Mouse (Mus musculus) forebrain, postnatal 0 days (tissue): ENCODE results near the gene Slc46a3. TPM values are rescaled to one million over a fixed set of nuclear protein-coding genes. Genes with fewer than 3 reads are reported as not detected.
A peak's percentile ranks its signal among the peaks of the same experiment; 100 is the strongest.

Source experiments
- ATAC-seq: fragments of 200-750 bp; cut with Nextera tagmentation; 2 replicates; pipeline ENCODE4 v1.8.0; 2017; ENCODE audit warnings: mild to moderate bottlenecking, moderate library complexity
- DNase-seq: peaks from one replicate; pipeline ENCODE4 v3.0.0-alpha.2; 2015
- H3K27ac ChIP-seq: fragments of 300-500 bp; sonication (generic); 2 replicates; pipeline ENCODE4 v1.5.1; 2014; ENCODE audit warnings: low read depth, mild to moderate bottlenecking, antibody characterized with exemption, low read length, moderate library complexity, mixed read lengths
- H3K27me3 ChIP-seq: fragments of 300-500 bp; sonication (generic); 2 replicates; pipeline ENCODE4 v1.6.1; 2014; ENCODE audit warnings: mild to moderate bottlenecking, low read length, mixed read lengths; ENCODE audit not compliant: insufficient read depth
- H3K36me3 ChIP-seq: fragments of 300-500 bp; sonication (generic); 2 replicates; pipeline ENCODE4 v1.6.1; 2014; ENCODE audit warnings: mild to moderate bottlenecking, moderate library complexity; ENCODE audit not compliant: insufficient read depth
- H3K4me1 ChIP-seq: fragments of 300-500 bp; sonication (generic); 2 replicates; pipeline ENCODE4 v1.6.1; 2014; ENCODE audit warnings: antibody characterized with exemption; ENCODE audit not compliant: insufficient read depth
- H3K4me2 ChIP-seq: fragments of 300-500 bp; sonication (generic); 2 replicates; pipeline ENCODE4 v1.6.1; 2014; ENCODE audit warnings: low read depth, mild to moderate bottlenecking, moderate library complexity
- H3K4me3 ChIP-seq: fragments of 300-500 bp; sonication (generic); 2 replicates; pipeline ENCODE4 v1.5.1; 2014; ENCODE audit warnings: low read depth, low read length, mixed read lengths
- H3K9ac ChIP-seq: fragments of 300-500 bp; sonication (generic); 2 replicates; pipeline ENCODE4 v1.6.1; 2014; ENCODE audit warnings: mild to moderate bottlenecking
- H3K9me3 ChIP-seq: fragments of 300-500 bp; sonication (generic); 2 replicates; pipeline ENCODE4 v1.6.1; 2016; ENCODE audit warnings: low read length
- CTCF ChIP-seq: sonication (generic); IDR thresholded peaks from 2 replicates; pipeline ENCODE4 v1.5.1; 2016; ENCODE audit warnings: antibody characterized with exemption, control low read depth, low read depth
- WGBS: fragments of 180-500 bp; shearing (Covaris S2); extraction: QIAGEN DNeasy Blood & Tissue Kit; methylation state at CpG from one replicate; pipeline ENCODE4 v1.1.7; 2014; 5-methylcytosine and 5-hydroxymethylcytosine counted together
- polyA plus RNA-seq: library from polyadenylated mRNA; unstranded; fragments of >200 nt; fragmentation: Nextera tagmentation; extraction: Ambion mirVana; gene quantifications from 2 replicates; pipeline ENCODE4 v1.2.1, GENCODE M21; 2015
- total RNA-seq: library from RNA; depleted of rRNA; stranded (reverse); fragments of >200 nt; gene quantifications from 2 replicates; pipeline ENCODE4 v1.2.3, GENCODE M21; 2014

Slc46a3 gene
- total and polyA plus RNA-seq, 2 experiments from 2014 or later, result 3.2 to 4.6 TPM

GRCm38 (mm10) chr5:147860449-147861261 lies 34.0 kb downstream of the Slc46a3 start, which contains the start of gene Pomp:
Gene Pomp (plus strand): TSS chr5:147860461.
- Histone ChIP-seq H3K36me3 (peaks cover 31% of the 10 kb centered on the region), H3K27me3 (no peaks in the 10 kb centered on the region), H3K4me1 (peaks cover 12% of the 10 kb centered on the region; the same call in 1 of the 2 replicates), H3K4me3 (peak within 1 kb of the TSS; percentile 72), H3K9me3 (no peaks in the 10 kb centered on the region), H3K9ac (peak within 1 kb of the TSS; percentile 78), H3K27ac (peak within 1 kb of the TSS; percentile 89), H3K4me2 (peak within 1 kb of the TSS; percentile 89)
- WGBS, result 1% methylated on average over 68 of the region's 68 CpGs
- DNase-seq (peak; percentile 93), ATAC-seq (peak; percentile 98)
- TF ChIP-seq CTCF, result no peak

- H3K4me3 ChIP-seq, result peak overlapping the region; percentile 72
- peak overlapping the region; percentile 89 for H3K4me2 ChIP-seq
- no peaks in the 10 kb centered on the region for H3K27me3 ChIP-seq
- no peaks in the 10 kb centered on the region for H3K9me3 ChIP-seq
- peak overlapping the region; percentile 78 for H3K9ac ChIP-seq
- H3K4me1 ChIP-seq, result peaks cover 12% of the 10 kb centered on the region; the same call in 1 of the 2 replicates
- no peak for TF ChIP-seq CTCF
- H3K36me3 ChIP-seq, result peaks cover 27% of the 10 kb centered on the region
- DNase-seq, result no peak
- peak; percentile 30; the same call in 1 of the 2 replicates for ATAC-seq
- H3K27ac ChIP-seq, result peak overlapping the region; percentile 54
- 1% methylated on average over 18 of the region's 18 CpGs for WGBS
Observed at GRCm38 (mm10) chr5:147860076-147860448, 34.6 kb downstream of the Slc46a3 start.

DNA sequence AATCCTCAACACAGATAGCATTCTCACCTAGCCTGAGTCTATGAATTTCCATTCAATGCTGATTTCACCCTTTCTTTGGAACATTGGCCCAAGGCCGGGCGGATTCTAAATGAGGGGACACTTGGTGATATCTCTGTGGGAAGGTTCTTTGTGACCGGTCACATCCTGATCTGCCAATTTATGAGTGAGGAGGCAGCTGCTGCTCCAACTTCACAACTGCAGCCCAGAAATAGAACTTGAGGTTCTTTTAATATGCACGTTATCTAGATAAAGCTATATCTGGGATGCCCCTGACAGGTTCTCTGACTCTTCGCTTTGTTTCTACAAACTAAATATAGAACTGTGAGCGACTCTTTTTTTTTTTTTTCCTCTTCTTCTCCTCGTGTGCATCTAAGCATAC lies 44.4 kb downstream of the Slc46a3 start:
- Histone ChIP-seq H3K4me1 (no peaks in the 10 kb centered on the region), H3K9ac (no peak overlapping the region), H3K27ac (no peak overlapping the region), H3K4me2 (no peak overlapping the region), H3K36me3 (no peaks in the 10 kb centered on the region), H3K4me3 (no peak overlapping the region), H3K9me3 (no peaks in the 10 kb centered on the region), H3K27me3 (no peaks in the 10 kb centered on the region)
- no peak for TF ChIP-seq CTCF
- no peak for ATAC-seq
- WGBS, result 69% methylated on average over 7 of the region's 7 CpGs
- no peak for DNase-seq

DNA sequence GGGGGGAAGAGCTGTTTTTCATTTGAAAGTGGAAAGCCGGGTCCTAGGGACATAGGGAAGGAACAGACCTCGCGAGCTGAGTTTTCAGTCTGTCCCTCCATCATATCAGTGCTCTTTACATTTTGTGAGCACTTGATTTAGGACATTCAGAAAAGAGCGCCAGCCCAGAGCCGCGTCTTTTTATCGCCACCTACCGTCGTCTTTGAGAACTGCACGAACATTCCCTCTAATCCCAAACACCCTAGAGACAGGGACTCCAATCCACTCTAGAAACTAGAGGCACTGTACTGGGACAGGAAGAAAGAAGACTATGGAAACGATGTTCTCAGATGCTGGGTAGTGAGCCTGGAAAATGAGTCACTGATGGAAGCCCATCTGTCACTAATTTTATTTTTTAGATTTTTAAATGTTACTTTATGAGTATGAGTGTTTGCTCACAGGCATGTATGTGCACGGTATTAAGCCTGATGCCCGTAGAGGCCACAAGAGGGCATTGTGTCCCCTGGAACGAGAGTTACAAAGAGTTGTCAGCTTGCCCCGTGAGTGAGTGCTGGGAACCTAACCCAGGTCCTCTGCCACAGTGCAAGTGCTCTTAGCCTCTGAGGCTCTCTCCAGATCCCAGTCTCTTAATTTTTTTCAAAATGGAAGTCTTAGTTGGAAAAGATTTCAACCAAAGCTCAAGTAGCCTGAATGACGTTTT lies 46.3 kb downstream of the Slc46a3 start:
- H3K4me2 ChIP-seq, result 0 out of 2 replicates have a peak overlapping the region, but pooled peaks have one; percentile 0
- DNase-seq, result peak; percentile 91
- no peaks in the 10 kb centered on the region for H3K4me1 ChIP-seq
- H3K27ac ChIP-seq, result no peak overlapping the region
- 24% methylated on average over 16 of the region's 16 CpGs for WGBS
- no peak overlapping the region for H3K9ac ChIP-seq
- peak; percentile 88 for TF ChIP-seq CTCF
- H3K9me3 ChIP-seq, result no peaks in the 10 kb centered on the region
- H3K36me3 ChIP-seq, result no peaks in the 10 kb centered on the region
- peak; percentile 74 for ATAC-seq
- no peak overlapping the region for H3K4me3 ChIP-seq
- no peaks in the 10 kb centered on the region for H3K27me3 ChIP-seq

DNA sequence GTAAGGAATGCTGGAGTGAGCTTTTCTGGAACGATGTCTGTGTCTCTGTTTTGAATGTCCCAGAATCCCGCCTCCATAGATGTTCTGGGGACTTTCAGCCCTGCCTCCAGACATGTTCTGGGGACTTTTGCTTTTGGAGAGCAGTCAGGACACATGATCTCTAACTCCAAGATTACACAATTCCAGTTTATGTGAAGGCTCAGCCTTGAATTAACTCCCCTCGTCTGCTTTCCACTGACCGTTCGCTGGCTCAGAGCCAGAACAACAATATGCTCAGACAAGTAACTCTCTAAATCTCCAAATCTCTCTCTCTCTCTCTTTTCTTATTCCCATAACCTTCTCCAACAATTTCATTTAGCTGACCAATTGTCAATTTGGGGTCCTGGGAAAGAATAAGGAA lies 47.3 kb downstream of the Slc46a3 start:
- Histone ChIP-seq H3K4me1 (no peaks in the 10 kb centered on the region), H3K9me3 (no peaks in the 10 kb centered on the region), H3K4me3 (no peak overlapping the region), H3K4me2 (no peak overlapping the region), H3K9ac (no peak overlapping the region), H3K36me3 (no peaks in the 10 kb centered on the region), H3K27ac (no peak overlapping the region), H3K27me3 (no peaks in the 10 kb centered on the region)
- ATAC-seq, result no peak
- TF ChIP-seq CTCF, result no peak
- 37% methylated on average over 5 of the region's 5 CpGs for WGBS
- no peak for DNase-seq

DNA sequence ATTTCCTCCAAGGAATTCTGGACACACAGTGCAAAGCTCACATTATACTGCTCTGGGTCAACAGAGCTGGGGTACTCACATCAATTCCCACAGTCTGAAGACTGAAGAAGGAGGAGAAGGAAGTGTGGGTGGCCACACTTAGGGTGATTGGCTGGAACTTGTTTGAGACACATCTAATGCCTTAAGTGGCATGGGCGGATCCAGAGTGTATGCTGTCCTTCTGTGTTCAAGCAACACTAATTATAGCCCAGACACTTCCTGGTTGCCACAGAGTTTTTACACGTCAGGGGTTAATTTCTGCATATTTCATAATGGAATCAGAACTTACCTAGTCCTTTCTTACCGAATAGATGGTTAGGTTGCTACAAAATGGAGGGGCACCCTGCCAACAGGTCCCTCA lies 49.3 kb downstream of the Slc46a3 start:
- 71% methylated on average over 3 of the region's 3 CpGs for WGBS
- Histone ChIP-seq H3K9me3 (no peaks in the 10 kb centered on the region), H3K4me3 (no peak overlapping the region), H3K27ac (no peak overlapping the region), H3K9ac (no peak overlapping the region), H3K36me3 (no peaks in the 10 kb centered on the region), H3K4me1 (no peaks in the 10 kb centered on the region), H3K27me3 (no peaks in the 10 kb centered on the region), H3K4me2 (no peak overlapping the region)
- ATAC-seq, result no peak
- no peak for TF ChIP-seq CTCF
- DNase-seq, result no peak

GRCm38 (mm10) chr5:147843340-147843739 lies 51.3 kb downstream of the Slc46a3 start:
- Histone ChIP-seq H3K9ac (no peak overlapping the region), H3K9me3 (no peaks in the 10 kb centered on the region), H3K36me3 (no peaks in the 10 kb centered on the region), H3K4me3 (no peak overlapping the region), H3K4me1 (no peaks in the 10 kb centered on the region), H3K4me2 (no peak overlapping the region), H3K27ac (no peak overlapping the region), H3K27me3 (no peaks in the 10 kb centered on the region)
- no peak for TF ChIP-seq CTCF
- DNase-seq, result no peak
- ATAC-seq, result no peak
- 54% methylated on average over 7 of the region's 7 CpGs for WGBS
